Mouse (Mus musculus) heart, postnatal 0 days (tissue): ENCODE data around the gene Tmprss6.

Experiments used
- CTCF ChIP-seq: IDR thresholded peaks from 2 replicates; pipeline ENCODE4 v1.5.1; 2016; ENCODE audit warnings: antibody characterized with exemption, control low read depth, low read depth
- EP300 ChIP-seq: IDR thresholded peaks from 2 replicates; pipeline ENCODE4 v1.6.1; 2016; ENCODE audit warnings: antibody characterized with exemption, low read depth

DNA sequence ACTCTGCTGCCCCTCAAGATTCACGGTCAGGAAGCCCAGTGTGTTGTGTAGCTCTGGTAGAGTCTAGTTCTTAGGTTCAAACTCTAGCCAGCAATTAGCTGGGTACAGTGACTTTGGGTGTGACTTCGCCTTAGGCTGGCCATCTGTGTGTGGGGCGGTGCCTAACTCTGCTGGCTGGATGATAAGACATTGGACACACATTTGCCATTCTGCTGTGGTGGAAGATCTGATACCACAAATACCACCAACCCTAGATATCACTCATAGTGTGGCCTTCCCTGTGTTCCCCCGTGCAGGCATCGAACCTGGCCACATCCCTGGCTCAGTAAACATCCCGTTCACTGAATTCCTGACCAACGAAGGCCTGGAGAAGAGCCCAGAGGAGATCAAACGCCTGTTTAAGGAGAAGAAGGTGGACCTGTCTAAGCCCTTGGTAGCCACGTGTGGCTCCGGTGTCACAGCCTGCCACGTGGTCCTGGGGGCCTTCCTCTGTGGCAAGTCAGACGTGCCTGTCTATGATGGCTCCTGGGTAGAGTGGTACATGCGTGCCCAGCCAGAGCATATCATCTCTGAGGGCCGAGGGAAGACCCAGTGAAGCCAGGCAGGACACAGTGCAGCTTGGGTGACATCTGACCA lies 55.2 kb downstream of the Tmprss6 start:
- TF ChIP-seq CTCF (no peak), EP300 (no peak)
